Mouse (Mus musculus) brain, embryonic 18.5 days (tissue): ENCODE results near the gene Lamc1.

Source experiments
- DNase-seq: peaks from one replicate; pipeline ENCODE4 v3.0.0-alpha.2; 2012; ENCODE audit warnings: low read depth, low spot score

The Lamc1 gene

GRCm38 (mm10) chr1:153265579-153265978 is 67.0 kb downstream of the Lamc1 start:
- DNase-seq: no peak

GRCm38 (mm10) chr1:153265066-153265465 is 67.5 kb downstream of the Lamc1 start:
- no peak for DNase-seq

GRCm38 (mm10) chr1:153259752-153260300 is 72.8 kb downstream of the Lamc1 start:
- DNase-seq: no peak

GRCm38 (mm10) chr1:153252540-153253210 is 79.9 kb downstream of the Lamc1 start:
- DNase-seq: no peak

GRCm38 (mm10) chr1:153251590-153252206 is 80.9 kb downstream of the Lamc1 start:
- no peak for DNase-seq

GRCm38 (mm10) chr1:153241346-153241745 is 91.2 kb downstream of the Lamc1 start:
- DNase-seq: no peak

- no peak for DNase-seq
These were observed 97.0 kb downstream of the Lamc1 start for GRCm38 (mm10) chr1:153235576-153235975.

- no peak for DNase-seq
These were observed 100.9 kb downstream of the Lamc1 start for GRCm38 (mm10) chr1:153231681-153232080.

- DNase-seq: no peak
These were observed 104.7 kb downstream of the Lamc1 start for GRCm38 (mm10) chr1:153227916-153228315.

- no peak for DNase-seq
These were observed 105.5 kb downstream of the Lamc1 start for GRCm38 (mm10) chr1:153227096-153227495.

- no peak for DNase-seq
These were observed 106.5 kb downstream of the Lamc1 start for GRCm38 (mm10) chr1:153225786-153226725.

GRCm38 (mm10) chr1:153224331-153224730 is 108.3 kb downstream of the Lamc1 start:
- DNase-seq: no peak

GRCm38 (mm10) chr1:153219376-153219775 is 113.2 kb downstream of the Lamc1 start:
- DNase-seq: no peak

GRCm38 (mm10) chr1:153216516-153216915 is 116.1 kb downstream of the Lamc1 start:
- DNase-seq: no peak

- DNase-seq: no peak
These were observed 116.9 kb downstream of the Lamc1 start for GRCm38 (mm10) chr1:153215676-153216075.

GRCm38 (mm10) chr1:153210992-153211391 is 121.6 kb downstream of the Lamc1 start:
- no peak for DNase-seq

- DNase-seq: no peak
These were observed 122.4 kb downstream of the Lamc1 start for GRCm38 (mm10) chr1:153210198-153210597.

GRCm38 (mm10) chr1:153202195-153202594 is 130.4 kb downstream of the Lamc1 start:
- DNase-seq: no peak

- no peak for DNase-seq
These were observed 131.1 kb downstream of the Lamc1 start for GRCm38 (mm10) chr1:153201448-153201847.

- no peak for DNase-seq
These were observed 135.2 kb downstream of the Lamc1 start for GRCm38 (mm10) chr1:153197316-153197850.

GRCm38 (mm10) chr1:153192945-153193344 is 139.6 kb downstream of the Lamc1 start:
- no peak for DNase-seq

GRCm38 (mm10) chr1:153192379-153192778 is 140.2 kb downstream of the Lamc1 start:
- DNase-seq: no peak
